Mouse (Mus musculus): Measurements from ENCODE around the gene Gm45521.

GRCm38 (mm10) chr14:7945261-7945660, 11.8 kb upstream of the Gm45521 start:
- TF ChIP-seq CTCF (IDR thresholded peaks at IDR 0.05) (no peak), POLR2A (IDR thresholded peaks at IDR 0.05; ENCODE audit: insufficient read depth, low read depth, low read length) (no peak)

Data from heart, adult 2 months (tissue).